Mouse (Mus musculus) liver, postnatal 0 days (tissue): Measurements from ENCODE around the gene Tcp11.

ENCODE experiments used
- CTCF ChIP-seq: sonication (generic); IDR thresholded peaks from 2 replicates; pipeline ENCODE4 v1.5.1; 2016; ENCODE audit warnings: antibody characterized with exemption, low read depth
- EP300 ChIP-seq: IDR thresholded peaks from 2 replicates; pipeline ENCODE4 v1.6.1; 2016; ENCODE audit warnings: antibody characterized with exemption, low read depth, mild to moderate bottlenecking

DNA sequence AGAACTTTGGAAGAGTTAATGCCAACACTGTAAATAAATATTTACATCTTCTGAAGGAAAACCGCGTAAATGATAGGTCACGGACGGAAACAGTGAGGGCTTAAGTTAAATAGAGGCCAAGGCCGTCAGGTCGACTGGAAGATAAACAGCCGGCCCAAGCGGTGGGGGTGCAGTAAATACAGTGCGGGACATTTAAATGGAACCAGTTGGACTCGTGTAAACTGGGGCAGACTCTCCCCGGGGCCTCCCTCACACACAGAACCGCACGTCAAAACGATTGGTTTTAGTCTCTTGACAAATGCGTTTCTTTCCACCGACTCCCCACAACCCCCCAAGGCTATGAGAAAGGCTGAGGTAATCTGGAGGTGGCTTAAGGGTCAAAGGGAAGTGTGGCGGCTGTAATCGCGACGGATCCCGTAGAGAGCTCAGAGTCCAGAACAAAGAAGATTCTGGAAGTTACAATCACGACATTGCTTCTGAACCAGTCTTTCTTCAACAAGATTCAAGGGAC, 4.0 kb upstream of the Tcp11 start:
- TF ChIP-seq CTCF (no peak), EP300 (no peak)
